Mouse (Mus musculus): ENCODE data around the gene Nbl1.

- no peak for TF ChIP-seq EP300 (optimal IDR thresholded peaks at IDR 0.05)
- TF ChIP-seq CTCF (IDR thresholded peaks at IDR 0.05; ENCODE audit: low read depth) = no peak
These were observed 43.2 kb upstream of the Nbl1 start for GRCm38 (mm10) chr4:139136011-139136410.
